Mouse (Mus musculus) lung, postnatal 36 days (tissue): ENCODE measurements around the gene Hist1h4b.

Experiments used
- DNase-seq: peaks from one replicate; pipeline ENCODE4 v3.0.0; 2022; ENCODE audit warnings: mixed read lengths

Hist1h4b gene

GRCm38 (mm10) chr13:23740910-23741309, 15.9 kb upstream of the Hist1h4b start:
- DNase-seq, result no peak

- no peak for DNase-seq
These were observed 14.8 kb upstream of the Hist1h4b start for GRCm38 (mm10) chr13:23742007-23742406.

- no peak for DNase-seq
These were observed 13.6 kb upstream of the Hist1h4b start for GRCm38 (mm10) chr13:23743215-23743614.

- no peak for DNase-seq
These were observed 12.8 kb upstream of the Hist1h4b start for GRCm38 (mm10) chr13:23743963-23744362.

DNA sequence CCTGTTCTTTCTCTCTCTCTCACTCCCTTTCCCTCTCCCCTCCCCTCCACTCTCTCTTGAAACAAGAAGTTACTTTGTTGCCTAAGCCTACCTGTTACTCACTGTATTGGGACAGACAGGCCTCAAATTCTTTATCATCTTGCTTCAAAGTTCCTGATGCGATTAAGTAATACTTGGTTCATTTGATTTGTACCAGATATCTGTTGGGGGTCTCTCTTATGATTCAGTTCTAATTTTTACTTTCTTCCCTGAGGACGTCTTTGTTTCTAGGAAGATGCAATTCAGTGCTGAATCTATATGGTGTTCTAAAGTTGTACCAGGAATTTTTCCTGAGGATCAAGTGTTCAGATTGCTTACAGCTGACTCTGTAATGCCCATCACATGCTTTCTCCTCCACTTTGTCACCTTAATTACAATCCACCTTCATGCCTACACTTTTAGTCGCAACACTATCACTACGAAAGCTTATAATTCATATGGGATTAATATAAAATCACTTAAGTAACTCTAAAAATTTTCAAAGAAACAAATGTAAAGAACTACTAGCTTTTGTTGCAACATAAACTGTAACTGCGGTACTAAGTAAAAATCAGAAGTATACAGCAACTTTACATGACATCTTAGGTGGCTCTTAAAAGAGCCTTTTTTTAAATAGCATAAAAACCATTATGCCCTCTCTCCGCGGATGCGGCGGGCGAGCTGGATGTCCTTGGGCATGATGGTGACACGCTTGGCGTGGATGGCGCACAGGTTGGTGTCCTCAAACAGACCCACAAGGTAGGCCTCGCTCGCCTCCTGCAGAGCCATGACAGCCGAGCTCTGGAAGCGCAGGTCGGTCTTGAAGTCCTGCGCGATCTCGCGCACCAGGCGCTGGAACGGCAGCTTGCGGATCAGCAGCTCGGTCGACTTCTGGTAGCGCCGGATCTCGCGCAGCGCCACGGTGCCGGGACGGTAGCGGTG, 12.1 kb upstream of the Hist1h4b start:
- no peak for DNase-seq

DNA sequence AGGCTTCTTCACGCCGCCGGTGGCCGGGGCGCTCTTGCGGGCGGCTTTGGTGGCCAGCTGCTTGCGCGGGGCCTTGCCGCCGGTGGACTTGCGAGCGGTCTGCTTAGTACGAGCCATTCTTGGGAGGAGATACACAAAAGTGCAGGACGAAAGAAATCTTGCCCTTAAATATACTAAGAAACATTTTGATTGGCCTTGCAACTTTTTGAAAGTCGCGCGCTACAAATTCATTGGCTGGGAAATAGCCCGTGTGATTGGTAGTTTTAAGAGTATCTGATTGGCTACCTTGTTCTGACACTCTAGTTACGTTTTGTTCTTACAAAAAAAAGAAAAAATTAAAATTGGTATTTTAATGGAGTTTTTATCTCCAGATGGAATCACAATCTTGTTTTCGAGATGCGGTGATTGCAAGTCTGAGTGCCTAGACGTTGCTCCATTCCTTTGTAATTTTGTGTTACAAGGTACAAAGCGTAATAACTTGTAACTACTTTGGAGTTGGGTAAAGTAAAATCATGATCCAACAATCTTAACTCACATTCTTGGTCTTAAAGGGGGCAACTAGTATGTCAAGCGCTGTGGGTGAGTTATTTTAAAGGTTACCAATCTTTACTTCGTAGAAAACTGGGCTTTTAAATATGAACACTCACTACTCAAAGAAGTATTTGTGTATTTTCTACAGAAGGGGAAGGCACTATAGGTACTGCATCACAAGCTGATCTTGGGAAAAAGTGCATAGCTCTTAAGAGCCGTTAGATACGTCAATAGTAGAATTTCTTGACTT, 11.2 kb upstream of the Hist1h4b start, which contains the start of gene Hist1h3c:
Hist1h3c (minus strand) TSS at position 222 of the 781 bp plus-strand sequence.
- DNase-seq, result peak; percentile 94

GRCm38 (mm10) chr13:23746201-23747080, 10.4 kb upstream of the Hist1h4b start, which contains the start of gene Hist1h2bb:
Gene Hist1h2bb (plus strand): TSS chr13:23746734.
- peak; percentile 88 for DNase-seq

GRCm38 (mm10) chr13:23747081-23747891, 9.5 kb upstream of the Hist1h4b start:
- DNase-seq, result no peak

- no peak for DNase-seq
These were observed 8.9 kb upstream of the Hist1h4b start for GRCm38 (mm10) chr13:23747892-23748288.

DNA sequence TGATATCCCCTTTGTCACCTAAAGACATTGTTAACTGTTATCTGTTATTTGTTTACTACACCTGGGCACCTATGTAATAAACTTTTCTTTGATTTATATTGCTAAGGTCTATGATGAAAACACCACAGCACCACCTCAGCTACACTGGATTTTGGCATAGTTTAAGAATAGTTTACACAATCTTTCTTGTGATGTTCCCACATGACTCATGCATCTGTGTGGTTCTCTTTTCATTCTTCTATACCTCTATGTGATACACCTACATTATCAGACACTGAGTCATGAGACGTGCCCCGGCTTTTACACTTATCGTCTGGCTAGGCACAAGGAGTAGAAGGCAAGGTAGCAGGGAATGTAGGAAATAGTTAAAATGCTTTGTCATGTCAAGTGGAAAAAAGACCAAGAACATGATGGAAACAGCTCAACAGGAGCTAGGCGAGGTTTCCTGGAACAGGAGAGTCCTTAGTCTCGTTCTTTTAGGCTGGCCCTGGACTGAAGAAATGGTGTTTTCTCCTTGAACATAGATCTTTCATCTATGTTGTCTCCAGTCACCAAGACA, 7.2 kb upstream of the Hist1h4b start:
- no peak for DNase-seq

- peak; percentile 59 for DNase-seq
These were observed 5.9 kb upstream of the Hist1h4b start, which contains the start of gene Hist1h2ab for GRCm38 (mm10) chr13:23750839-23751477. Gene Hist1h2ab (plus strand): TSS chr13:23751126.

DNA sequence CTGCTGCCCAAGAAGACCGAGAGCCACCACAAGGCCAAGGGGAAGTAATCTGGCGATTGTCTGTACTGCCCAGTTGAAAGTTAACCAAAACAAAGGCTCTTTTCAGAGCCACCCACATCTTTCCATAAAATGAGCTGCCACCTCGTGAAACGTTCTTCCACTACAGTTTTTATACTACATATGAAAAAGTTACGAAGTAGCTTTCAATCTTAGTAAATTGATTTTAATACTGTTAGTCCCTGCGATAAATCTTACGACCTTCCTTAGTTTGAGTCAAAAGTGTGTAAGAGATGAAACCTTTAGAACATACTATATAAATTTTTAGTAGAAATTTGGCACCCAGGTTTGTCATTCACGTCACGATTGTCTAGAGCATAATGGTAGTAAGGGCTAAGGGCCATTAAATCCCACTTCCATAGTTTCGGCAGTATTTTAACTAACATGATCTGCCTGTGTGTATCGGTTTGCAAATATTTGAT, 5.3 kb upstream of the Hist1h4b start:
- no peak for DNase-seq

GRCm38 (mm10) chr13:23752067-23752741, 4.6 kb upstream of the Hist1h4b start, which contains the start of gene Hist1h3b:
Gene Hist1h3b (plus strand): TSS chr13:23752267.
- peak; percentile 94 for DNase-seq

- no peak for DNase-seq
These were observed 4.1 kb upstream of the Hist1h4b start for GRCm38 (mm10) chr13:23752742-23753172.

- DNase-seq, result no peak
These were observed 3.3 kb upstream of the Hist1h4b start for GRCm38 (mm10) chr13:23753314-23754078.

- DNase-seq, result no peak
These were observed 1.8 kb upstream of the Hist1h4b start for GRCm38 (mm10) chr13:23755000-23755399.

- DNase-seq, result no peak
These were observed 479 bp downstream of the Hist1h4b start for GRCm38 (mm10) chr13:23757211-23757773.

DNA sequence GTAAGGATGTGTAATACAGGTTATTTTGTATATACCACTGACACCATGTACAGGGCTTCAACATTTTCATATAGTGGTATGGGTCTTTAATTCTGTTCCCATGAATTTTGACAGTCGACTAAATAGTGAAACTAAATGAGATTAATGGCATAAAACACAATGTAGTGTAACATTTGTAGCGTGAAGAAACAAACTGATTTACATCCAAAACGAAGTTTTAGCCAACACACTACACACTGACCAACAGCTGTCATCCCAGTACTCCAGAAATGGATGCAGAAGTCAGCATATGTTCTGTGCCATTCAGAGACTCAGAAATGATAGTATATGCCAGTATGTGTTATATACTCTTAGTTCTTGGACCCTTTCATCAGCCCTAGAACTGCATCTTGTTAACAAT, 1.1 kb downstream of the Hist1h4b start:
- DNase-seq, result no peak
